Mouse (Mus musculus) lung, embryonic 14.5 days (tissue): ENCODE measurements around the gene Zbtb22. TPM values are rescaled to one million over a fixed set of nuclear protein-coding genes. Genes with fewer than 3 reads are reported as not detected.

Experiments used
- ATAC-seq: fragments of 200-750 bp; cut with Nextera tagmentation; 2 replicates; pipeline ENCODE4 v1.8.0; 2017; ENCODE audit warnings: mild to moderate bottlenecking, moderate TSS enrichment, moderate library complexity; ENCODE audit not compliant: insufficient read depth
- DNase-seq: peaks from one replicate; pipeline ENCODE4 v3.0.0-alpha.2; 2015
- H3K27ac ChIP-seq: fragments of 300-500 bp; sonication (generic); 2 replicates; pipeline ENCODE4 v1.5.1; 2014; ENCODE audit warnings: low read depth, mild to moderate bottlenecking, moderate library complexity
- H3K27me3 ChIP-seq: fragments of 300-500 bp; sonication (generic); 2 replicates; pipeline ENCODE4 v1.6.1; 2014; ENCODE audit warnings: low read length, control low read depth; ENCODE audit not compliant: insufficient read depth
- H3K36me3 ChIP-seq: fragments of 300-500 bp; sonication (generic); 2 replicates; pipeline ENCODE4 v1.6.1; 2014; ENCODE audit warnings: control low read depth; ENCODE audit not compliant: insufficient read depth
- H3K4me1 ChIP-seq: fragments of 300-500 bp; sonication (generic); 2 replicates; pipeline ENCODE4 v1.6.1; 2014; ENCODE audit warnings: antibody characterized with exemption, control low read depth; ENCODE audit not compliant: insufficient read depth
- H3K4me2 ChIP-seq: fragments of 300-500 bp; sonication (generic); 2 replicates; pipeline ENCODE4 v1.6.1; 2014; ENCODE audit warnings: mild to moderate bottlenecking
- H3K4me3 ChIP-seq: fragments of 300-500 bp; sonication (generic); 2 replicates; pipeline ENCODE4 v1.5.1; 2014; ENCODE audit warnings: low read depth, low read length
- H3K9ac ChIP-seq: fragments of 300-500 bp; sonication (generic); 2 replicates; pipeline ENCODE4 v1.6.1; 2014
- H3K9me3 ChIP-seq: fragments of 300-500 bp; sonication (generic); 2 replicates; pipeline ENCODE4 v1.6.1; 2016; ENCODE audit warnings: low read depth, low read length, control low read depth
- CTCF ChIP-seq: IDR thresholded peaks from 2 replicates; pipeline ENCODE4 v1.5.1; 2016; ENCODE audit warnings: antibody characterized with exemption, low read depth
- WGBS: fragments of 180-500 bp; shearing (Covaris S2); extraction: QIAGEN DNeasy Blood & Tissue Kit; methylation state at CpG from one replicate; pipeline ENCODE4 v1.1.7; 2014; 5-methylcytosine and 5-hydroxymethylcytosine counted together
- polyA plus RNA-seq: library from polyadenylated mRNA; unstranded; fragments of >200 nt; fragmentation: Nextera tagmentation; extraction: Ambion mirVana; gene quantifications from 2 replicates; pipeline ENCODE4 v1.2.1, GENCODE M21; 2014

Zbtb22 gene
- polyA plus RNA-seq, 1 experiment from 2014 or later = 13.2 TPM

- WGBS = 81% methylated on average over 21 of the region's 21 CpGs
- H3K4me2 ChIP-seq = no peak overlapping the region
- ATAC-seq = no peak
- no peaks in the 10 kb centered on the region for H3K9me3 ChIP-seq
- H3K4me3 ChIP-seq = no peak overlapping the region
- H3K27me3 ChIP-seq = no peaks in the 10 kb centered on the region
- TF ChIP-seq CTCF = 0 out of 2 replicates have a peak, but pooled peaks have one; percentile 15
- H3K27ac ChIP-seq = no peak overlapping the region
- no peak for DNase-seq
- H3K9ac ChIP-seq = no peak overlapping the region
- H3K36me3 ChIP-seq = peaks cover 6% of the 10 kb centered on the region; the same call in 1 of the 2 replicates
- no peaks in the 10 kb centered on the region for H3K4me1 ChIP-seq
Measured at GRCm38 (mm10) chr17:33925406-33926116, 9.9 kb downstream of the Zbtb22 start.

- ATAC-seq (no peak), DNase-seq (peak; percentile 41)
- no peak overlapping the region for H3K4me3 ChIP-seq
- no peaks in the 10 kb centered on the region for H3K4me1 ChIP-seq
- H3K9me3 ChIP-seq = no peaks in the 10 kb centered on the region
- 72% methylated on average over 16 of the region's 17 CpGs for WGBS
- TF ChIP-seq CTCF = peak; percentile 53
- no peak overlapping the region for H3K27ac ChIP-seq
- H3K9ac ChIP-seq = no peak overlapping the region
- H3K4me2 ChIP-seq = no peak overlapping the region
- H3K27me3 ChIP-seq = no peaks in the 10 kb centered on the region
- peaks cover 6% of the 10 kb centered on the region; the same call in 1 of the 2 replicates for H3K36me3 ChIP-seq
Measured at GRCm38 (mm10) chr17:33926207-33926932, 10.7 kb downstream of the Zbtb22 start.

- no peak for DNase-seq
- ATAC-seq = no peak
- Histone ChIP-seq H3K9ac (peak overlapping the region; percentile 81), H3K4me2 (peak overlapping the region; percentile 99), H3K27ac (peak overlapping the region; percentile 95; the same call in 1 of the 2 replicates), H3K4me1 (no peaks in the 10 kb centered on the region), H3K4me3 (peak overlapping the region; percentile 83), H3K27me3 (no peaks in the 10 kb centered on the region), H3K36me3 (peaks cover 10% of the 10 kb centered on the region; the same call in 1 of the 2 replicates), H3K9me3 (no peaks in the 10 kb centered on the region)
- 59% methylated on average over 21 of the region's 21 CpGs for WGBS
- no peak for TF ChIP-seq CTCF
Measured at GRCm38 (mm10) chr17:33928251-33928947, 12.7 kb downstream of the Zbtb22 start.

GRCm38 (mm10) chr17:33929371-33930279 lies 13.9 kb downstream of the Zbtb22 start, which contains the start of gene Rgl2:
Gene Rgl2 (plus strand): TSS chr17:33929543.
- under 1% methylated on average over 75 of the region's 80 CpGs for WGBS
- peak; percentile 85 for ATAC-seq
- H3K36me3 ChIP-seq = peaks cover 22% of the 10 kb centered on the region; the same call in 1 of the 2 replicates

GRCm38 (mm10) chr17:33930280-33931158 lies 14.8 kb downstream of the Zbtb22 start:
- peak overlapping the region; percentile 81 for H3K9ac ChIP-seq
- peak overlapping the region; percentile 99 for H3K4me2 ChIP-seq
- no peaks in the 10 kb centered on the region for H3K27me3 ChIP-seq
- no peak for TF ChIP-seq CTCF
- peak overlapping the region; percentile 83 for H3K4me3 ChIP-seq
- peaks cover 28% of the 10 kb centered on the region; the same call in 1 of the 2 replicates for H3K36me3 ChIP-seq
- no peaks in the 10 kb centered on the region for H3K4me1 ChIP-seq
- ATAC-seq = peak; percentile 16; the same call in 1 of the 2 replicates
- no peaks in the 10 kb centered on the region for H3K9me3 ChIP-seq
- peak; percentile 62 for DNase-seq
- under 1% methylated on average over 45 of the region's 45 CpGs for WGBS
- H3K27ac ChIP-seq = peak overlapping the region; percentile 95

More at GRCm38 (mm10) chr17:33929371-33930279, 13.9 kb downstream of the Zbtb22 start, which contains the start of gene Rgl2:
- peak within 1 kb of the TSS; percentile 81 for H3K9ac ChIP-seq
- DNase-seq = peak; percentile 97
- H3K27me3 ChIP-seq = no peaks in the 10 kb centered on the region
- no peaks in the 10 kb centered on the region for H3K4me1 ChIP-seq
- TF ChIP-seq CTCF = peak; percentile 57
- H3K4me3 ChIP-seq = peak within 1 kb of the TSS; percentile 83
- no peaks in the 10 kb centered on the region for H3K9me3 ChIP-seq
- H3K4me2 ChIP-seq = peak within 1 kb of the TSS; percentile 99
- peak within 1 kb of the TSS; percentile 95 for H3K27ac ChIP-seq
